Comparison of ENCODE assay signal across 19 mouse cellular contexts in genomic region chr9:98700571-98700970, GRCm38 (mm10).
"Had no signal": no experiment of that assay in that cellular context is flagged by ENCODE, and none has a peak within 500 bp of the region (broad histone marks: within the 10 kb centered on the region; RNA-seq: fewer than 3 reads in every experiment).

No protein-coding gene starts in this region.

- H3K36me3 ChIP-seq: midbrain, embryonic 10.5 days; midbrain, embryonic 12.5 days; neural tube, embryonic 13.5 days; neural tube, embryonic 15.5 days had no signal

- H3K27me3 ChIP-seq: midbrain, embryonic 12.5 days; neural tube, embryonic 13.5 days; neural tube, embryonic 15.5 days had no signal

- H3K4me1 ChIP-seq: midbrain, embryonic 12.5 days; neural tube, embryonic 13.5 days; neural tube, embryonic 15.5 days had no signal

- DNase-seq: lung, adult 18-20 months; lung, embryonic 14.5 days; lung, postnatal 10 days; lung, postnatal 4 days; midbrain, embryonic 14.5 days; retina, postnatal 1 day; right cerebral cortex, adult 18-20 months; right cerebral cortex, postnatal 25 days; right cerebral cortex, postnatal 4 days; spleen, adult 18-20 months; thymus, adult 18-20 months; thymus, postnatal 14 days; thymus, postnatal 36 days had no signal

- H3K4me3 ChIP-seq: midbrain, embryonic 10.5 days; midbrain, embryonic 12.5 days; myocyte; neural tube, embryonic 13.5 days; neural tube, embryonic 15.5 days had no signal

- H3K27ac ChIP-seq: liver, embryonic 14.5 days; midbrain, embryonic 10.5 days; midbrain, embryonic 12.5 days; neural tube, embryonic 13.5 days; neural tube, embryonic 15.5 days had no signal

- H3K9me3 ChIP-seq: midbrain, embryonic 10.5 days; midbrain, embryonic 12.5 days; neural tube, embryonic 13.5 days; neural tube, embryonic 15.5 days had no signal
